ENCODE assay signal across 8 mouse cellular contexts in the genomic region with DNA sequence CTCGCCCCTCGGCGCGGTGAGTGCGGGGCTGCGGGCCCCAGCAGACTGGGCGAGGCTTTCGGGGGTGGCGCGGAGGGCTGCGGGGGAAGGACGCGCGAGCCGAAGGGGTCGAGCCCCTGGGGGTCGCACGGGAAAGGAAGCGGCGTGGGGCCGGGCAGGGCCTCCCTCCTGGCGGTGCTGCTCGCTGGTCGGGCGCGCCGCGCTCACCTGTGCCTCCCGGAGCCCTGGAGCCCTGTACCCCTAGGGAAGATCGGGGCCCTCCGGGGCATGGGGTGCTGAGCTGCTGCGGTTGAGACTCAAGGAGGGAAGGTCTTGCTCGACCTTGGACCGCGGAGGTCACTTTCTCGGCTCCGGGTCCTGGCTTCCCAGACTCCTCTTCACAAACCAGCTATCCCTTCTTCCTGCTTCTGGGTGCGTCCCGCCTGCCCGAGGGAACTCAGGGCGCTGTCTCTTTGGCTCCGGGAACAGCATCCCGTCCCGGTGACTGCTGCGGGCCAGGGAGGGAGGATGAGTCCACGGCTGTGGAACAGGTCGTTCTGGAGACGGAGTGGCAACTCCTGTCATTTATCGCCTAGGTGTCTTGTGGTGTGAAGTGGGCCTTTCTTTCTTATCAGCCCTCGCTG. TPM values are rescaled to one million over a fixed set of nuclear protein-coding genes. Genes with fewer than 3 reads are reported as not detected.
A peak's percentile ranks its signal among the peaks of the same experiment; 100 is the strongest.
DNase-seq lines count a peak whose midpoint lies in the region; ATAC-seq and TF ChIP-seq lines count a peak whose summit lies in the region.

No protein-coding gene starts in this region.

- whole genome bisulfite sequencing in intestine, postnatal 0 days, result under 1% methylated on average over 39 of the region's 50 CpGs
- under 1% methylated on average over 42 of the region's 50 CpGs for WGBS in neural tube, embryonic 12.5 days

- no peaks in the 10 kb centered on the region for H3K36me3 ChIP-seq in intestine, postnatal 0 days (ENCODE audit: control insufficient read depth, insufficient read depth)
- H3K36me3 ChIP-seq in neural tube, embryonic 12.5 days, result no peaks in the 10 kb centered on the region

- peak; percentile 75 for ATAC-seq in intestine, postnatal 0 days
- peak; percentile 67 for ATAC-seq in neural tube, embryonic 12.5 days (ENCODE audit: low FRiP score, low read depth)

- 0 out of 2 replicates have a peak, but pooled peaks cover 4% of the 10 kb centered on the region for H3K27me3 ChIP-seq in intestine, postnatal 0 days (replicated peaks; ENCODE audit: control insufficient read depth, insufficient read depth, low read length)
- H3K27me3 ChIP-seq in neural tube, embryonic 12.5 days (replicated peaks), result peaks cover 40% of the 10 kb centered on the region

- H3K27ac ChIP-seq in intestine, postnatal 0 days (ENCODE audit: low read depth, low read length), result peak overlapping the region; percentile 66
- no peak overlapping the region for H3K27ac ChIP-seq in neural tube, embryonic 12.5 days

- peak; percentile 16 for DNase-seq in thymus, postnatal 0 days (ENCODE audit: low spot score)
- no peak for DNase-seq in thymus, postnatal 25 days
- DNase-seq in cerebellum, adult 9-10 months, result peak; percentile 55
- peak; percentile 12 to 13 for DNase-seq in frontal cortex, postnatal 25 days (ENCODE audit: low spot score in 2 of 2)
- DNase-seq in lung, adult 18-20 months, result peak; percentile 14 to 24
- no peak for DNase-seq in adipocyte (ENCODE audit: low spot score)

- peak overlapping the region; percentile 99 for H3K4me2 ChIP-seq in intestine, postnatal 0 days (replicated peaks; ENCODE audit: low read depth)
- H3K4me2 ChIP-seq in neural tube, embryonic 12.5 days (replicated peaks), result peak overlapping the region; percentile 100

- peak overlapping the region; percentile 76 for H3K9ac ChIP-seq in intestine, postnatal 0 days (ENCODE audit: low read depth, low read length)
- peak overlapping the region; percentile 69 for H3K9ac ChIP-seq in neural tube, embryonic 12.5 days

- no peaks in the 10 kb centered on the region for H3K9me3 ChIP-seq in intestine, postnatal 0 days (ENCODE audit: control insufficient read depth)
- no peaks in the 10 kb centered on the region for H3K9me3 ChIP-seq in neural tube, embryonic 12.5 days

- H3K4me3 ChIP-seq in intestine, postnatal 0 days (ENCODE audit: low read depth, low read length), result peak overlapping the region; percentile 88
- peak overlapping the region; percentile 75 for H3K4me3 ChIP-seq in neural tube, embryonic 12.5 days

- TF ChIP-seq CTCF in intestine, postnatal 0 days (IDR thresholded peaks at IDR 0.05; ENCODE audit: low read depth), result no peak

- H3K4me1 ChIP-seq in intestine, postnatal 0 days (replicated peaks; ENCODE audit: control insufficient read depth, insufficient read depth, low read length), result no peaks in the 10 kb centered on the region
- peaks cover 12% of the 10 kb centered on the region for H3K4me1 ChIP-seq in neural tube, embryonic 12.5 days

RNA-seq across cellular contexts. Expression of a gene that starts 0.4 kb away (rescaled TPM):
- polyA plus RNA-seq in thymus, postnatal 0 days (2015; fragmentation: Nextera tagmentation; extraction: Ambion mirVana), result 1.2 and 1.5 TPM in 2 replicates
- 9.9 and 10.8 TPM in 2 replicates for polyA plus RNA-seq in intestine, postnatal 0 days (2015; fragmentation: Nextera tagmentation; extraction: Ambion mirVana)
- 1.2 and 1.5 TPM in 2 replicates for polyA plus RNA-seq in neural tube, embryonic 12.5 days (2016; fragmentation: Nextera tagmentation; extraction: Ambion mirVana)

RNA-seq across cellular contexts. Expression of a gene that starts 56.1 kb away (rescaled TPM):
- 16.6 and 18.2 TPM in 2 replicates for polyA plus RNA-seq in thymus, postnatal 0 days (2015; fragmentation: Nextera tagmentation; extraction: Ambion mirVana)
- 6.8 and 8.0 TPM in 2 replicates for polyA plus RNA-seq in intestine, postnatal 0 days (2015; fragmentation: Nextera tagmentation; extraction: Ambion mirVana)
- polyA plus RNA-seq in neural tube, embryonic 12.5 days (2016; fragmentation: Nextera tagmentation; extraction: Ambion mirVana), result 23.4 and 24.0 TPM in 2 replicates

RNA-seq across cellular contexts. Expression of a gene that starts 56.2 kb away (rescaled TPM):
- polyA plus RNA-seq in thymus, postnatal 0 days (2015; fragmentation: Nextera tagmentation; extraction: Ambion mirVana), result 44.3 and 53.6 TPM in 2 replicates
- polyA plus RNA-seq in intestine, postnatal 0 days (2015; fragmentation: Nextera tagmentation; extraction: Ambion mirVana), result 39.2 and 39.4 TPM in 2 replicates
- 69.8 and 79.0 TPM in 2 replicates for polyA plus RNA-seq in neural tube, embryonic 12.5 days (2016; fragmentation: Nextera tagmentation; extraction: Ambion mirVana)

Comparison
In these comparisons a context has a peak if more than half of its experiments do, and no peak if none do; other contexts are left out.
1. DNase-seq: peak in thymus, postnatal 0 days (single experiment), cerebellum, adult 9-10 months (single experiment), frontal cortex, postnatal 25 days (2 of 2) and lung, adult 18-20 months (2 of 2); none in thymus, postnatal 25 days (single experiment) and adipocyte (single experiment).